Mouse (Mus musculus): ENCODE measurements at regions not wholly inside any gene's neighbourhood (a gene's known extent, or its start where the extent isn't known, plus 50 kb on each side); places are given as distances from the start of the nearest gene placed in this dataset.

DNA sequence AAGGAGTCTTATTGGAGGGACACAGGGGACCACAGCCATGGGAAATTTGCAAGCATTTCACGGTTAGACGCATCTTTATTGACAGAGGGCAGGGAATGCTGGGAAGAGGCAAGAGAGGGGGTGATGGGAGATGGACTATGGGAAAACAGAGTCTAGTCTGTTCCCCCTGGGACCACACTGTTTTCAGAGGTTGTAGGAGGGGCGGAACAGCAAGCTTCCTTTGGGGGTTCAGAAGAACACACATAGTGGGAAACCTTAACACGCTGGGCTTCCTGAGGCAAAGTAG is 183.7 kb upstream of the Rpl38 start:
- TF ChIP-seq GATA1 (IDR thresholded peaks at IDR 0.05; ENCODE audit: low read length): no peak
- no peak for TF ChIP-seq TAL1 (IDR thresholded peaks at IDR 0.05; ENCODE audit: low read length)
